Mouse (Mus musculus): Measurements from ENCODE around the gene Zfp637. TPM values are rescaled to one million over a fixed set of nuclear protein-coding genes. Genes with fewer than 3 reads are reported as not detected.
"Not testable (repeated sequence)": the region's sequence is repeated elsewhere in the genome, so short reads cannot be mapped to it uniquely, and the experiment has no call there.

Gene Zfp637
- polyA plus RNA-seq, 1 experiment from 2014 or later = 72.4 TPM

- H3K4me2 ChIP-seq = no peak overlapping the region
- no peaks in the 10 kb centered on the region for H3K27me3 ChIP-seq (ENCODE audit: control insufficient read depth, insufficient read depth, low read length)
- no peaks in the 10 kb centered on the region for H3K4me1 ChIP-seq (ENCODE audit: control insufficient read depth, insufficient read depth, low read length)
- peaks cover 13% of the 10 kb centered on the region for H3K36me3 ChIP-seq (ENCODE audit: control insufficient read depth, insufficient read depth, low read length)
- H3K27ac ChIP-seq (ENCODE audit: low read depth, low read length) = no peak overlapping the region
- H3K9ac ChIP-seq (ENCODE audit: low read depth, low read length) = no peak overlapping the region
- no peak overlapping the region for H3K4me3 ChIP-seq (ENCODE audit: low read depth, low read length)
- H3K9me3 ChIP-seq (replicated peaks; ENCODE audit: control insufficient read depth, low read length) = no peaks in the 10 kb centered on the region
- ATAC-seq (replicated peaks; ENCODE audit: insufficient number of reproducible peaks, low FRiP score, low TSS enrichment) = no peak
- 55% methylated on average over 2 of the region's 2 CpGs for WGBS (ENCODE audit: insufficient replicate concordance)
Observed at GRCm38 (mm10) chr6:117851747-117852146, 10.8 kb downstream of the Zfp637 start.

GRCm38 (mm10) chr6:117857990-117858389, 17.0 kb downstream of the Zfp637 start:
- ATAC-seq (replicated peaks; ENCODE audit: insufficient number of reproducible peaks, low FRiP score, low TSS enrichment) = no peak
- no peaks in the 10 kb centered on the region for H3K9me3 ChIP-seq (replicated peaks; ENCODE audit: control insufficient read depth, low read length)
- H3K4me1 ChIP-seq (ENCODE audit: control insufficient read depth, insufficient read depth, low read length) = no peaks in the 10 kb centered on the region
- 76% methylated on average over 1 of the region's 1 CpGs for WGBS (ENCODE audit: insufficient replicate concordance)
- no peak overlapping the region for H3K9ac ChIP-seq (ENCODE audit: low read depth, low read length)
- no peak overlapping the region for H3K27ac ChIP-seq (ENCODE audit: low read depth, low read length)
- H3K27me3 ChIP-seq (ENCODE audit: control insufficient read depth, insufficient read depth, low read length) = no peaks in the 10 kb centered on the region
- H3K36me3 ChIP-seq (ENCODE audit: control insufficient read depth, insufficient read depth, low read length) = no peaks in the 10 kb centered on the region
- H3K4me2 ChIP-seq = no peak overlapping the region
- no peak overlapping the region for H3K4me3 ChIP-seq (ENCODE audit: low read depth, low read length)

- H3K27ac ChIP-seq (ENCODE audit: low read depth, low read length) = no peak within 1 kb of the TSS
- peaks cover 3% of the 10 kb centered on the region; the same call in 1 of the 2 replicates for H3K4me1 ChIP-seq (ENCODE audit: control insufficient read depth, insufficient read depth, low read length)
- no peaks in the 10 kb centered on the region for H3K36me3 ChIP-seq (ENCODE audit: control insufficient read depth, insufficient read depth, low read length)
- H3K4me3 ChIP-seq (ENCODE audit: low read depth, low read length) = peak within 1 kb of the TSS; percentile 75
- H3K9me3 ChIP-seq (replicated peaks; ENCODE audit: control insufficient read depth, low read length) = no peaks in the 10 kb centered on the region
- no peaks in the 10 kb centered on the region for H3K27me3 ChIP-seq (ENCODE audit: control insufficient read depth, insufficient read depth, low read length)
- no peak for ATAC-seq (replicated peaks; ENCODE audit: insufficient number of reproducible peaks, low FRiP score, low TSS enrichment)
- 63% methylated on average over 6 of the region's 6 CpGs for WGBS (ENCODE audit: insufficient replicate concordance)
- peak within 1 kb of the TSS; percentile 65 for H3K9ac ChIP-seq (ENCODE audit: low read depth, low read length)
- H3K4me2 ChIP-seq = peak within 1 kb of the TSS; percentile 86
Observed at GRCm38 (mm10) chr6:117861848-117862247, 20.9 kb downstream of the Zfp637 start, which contains the start of gene Zfp239. Gene Zfp239, plus strand, starts transcription at chr6:117862100.

GRCm38 (mm10) chr6:117862465-117862864, 21.5 kb downstream of the Zfp637 start:
- no peak overlapping the region for H3K9ac ChIP-seq (ENCODE audit: low read depth, low read length)
- ATAC-seq (replicated peaks; ENCODE audit: insufficient number of reproducible peaks, low FRiP score, low TSS enrichment) = no peak
- peaks cover 3% of the 10 kb centered on the region; the same call in 1 of the 2 replicates for H3K4me1 ChIP-seq (ENCODE audit: control insufficient read depth, insufficient read depth, low read length)
- H3K4me3 ChIP-seq (ENCODE audit: low read depth, low read length) = no peak overlapping the region
- H3K36me3 ChIP-seq (ENCODE audit: control insufficient read depth, insufficient read depth, low read length) = no peaks in the 10 kb centered on the region
- peak overlapping the region; percentile 86 for H3K4me2 ChIP-seq
- 69% methylated on average over 8 of the region's 8 CpGs for WGBS (ENCODE audit: insufficient replicate concordance)
- H3K27ac ChIP-seq (ENCODE audit: low read depth, low read length) = no peak overlapping the region
- no peaks in the 10 kb centered on the region for H3K9me3 ChIP-seq (replicated peaks; ENCODE audit: control insufficient read depth, low read length)
- no peaks in the 10 kb centered on the region for H3K27me3 ChIP-seq (ENCODE audit: control insufficient read depth, insufficient read depth, low read length)

GRCm38 (mm10) chr6:117862899-117863620, 22.1 kb downstream of the Zfp637 start:
- H3K9ac ChIP-seq (ENCODE audit: low read depth, low read length) = peak overlapping the region; percentile 65
- peaks cover 3% of the 10 kb centered on the region; the same call in 1 of the 2 replicates for H3K4me1 ChIP-seq (ENCODE audit: control insufficient read depth, insufficient read depth, low read length)
- H3K36me3 ChIP-seq (ENCODE audit: control insufficient read depth, insufficient read depth, low read length) = no peaks in the 10 kb centered on the region
- no peak overlapping the region for H3K27ac ChIP-seq (ENCODE audit: low read depth, low read length)
- H3K27me3 ChIP-seq (ENCODE audit: control insufficient read depth, insufficient read depth, low read length) = no peaks in the 10 kb centered on the region
- no peak; the same call in 1 of the 2 replicates for ATAC-seq (replicated peaks; ENCODE audit: insufficient number of reproducible peaks, low FRiP score, low TSS enrichment)
- H3K4me3 ChIP-seq (ENCODE audit: low read depth, low read length) = peak overlapping the region; percentile 75
- 2% methylated on average over 26 of the region's 26 CpGs for WGBS (ENCODE audit: insufficient replicate concordance)
- H3K4me2 ChIP-seq = peak overlapping the region; percentile 86
- no peaks in the 10 kb centered on the region for H3K9me3 ChIP-seq (replicated peaks; ENCODE audit: control insufficient read depth, low read length)

- peak overlapping the region; percentile 86 for H3K4me2 ChIP-seq
- 87% methylated on average over 8 of the region's 8 CpGs for WGBS (ENCODE audit: insufficient replicate concordance)
- H3K4me3 ChIP-seq (ENCODE audit: low read depth, low read length) = peak overlapping the region; percentile 75; the same call in 1 of the 2 replicates
- H3K4me1 ChIP-seq (ENCODE audit: control insufficient read depth, insufficient read depth, low read length) = peaks cover 3% of the 10 kb centered on the region; the same call in 1 of the 2 replicates
- no peak for ATAC-seq (replicated peaks; ENCODE audit: insufficient number of reproducible peaks, low FRiP score, low TSS enrichment)
- no peaks in the 10 kb centered on the region for H3K9me3 ChIP-seq (replicated peaks; ENCODE audit: control insufficient read depth, low read length)
- H3K27ac ChIP-seq (ENCODE audit: low read depth, low read length) = no peak overlapping the region
- H3K36me3 ChIP-seq (ENCODE audit: control insufficient read depth, insufficient read depth, low read length) = no peaks in the 10 kb centered on the region
- H3K9ac ChIP-seq (ENCODE audit: low read depth, low read length) = no peak overlapping the region
- no peaks in the 10 kb centered on the region for H3K27me3 ChIP-seq (ENCODE audit: control insufficient read depth, insufficient read depth, low read length)
Observed at GRCm38 (mm10) chr6:117863751-117864150, 22.8 kb downstream of the Zfp637 start.

- Histone ChIP-seq H3K9me3 (replicated peaks; ENCODE audit: control insufficient read depth, low read length) (no peaks in the 10 kb centered on the region), H3K9ac (ENCODE audit: low read depth, low read length) (no peak overlapping the region), H3K27ac (ENCODE audit: low read depth, low read length) (no peak overlapping the region), H3K4me2 (no peak overlapping the region), H3K4me1 (ENCODE audit: control insufficient read depth, insufficient read depth, low read length) (peaks cover 3% of the 10 kb centered on the region; the same call in 1 of the 2 replicates), H3K27me3 (ENCODE audit: control insufficient read depth, insufficient read depth, low read length) (no peaks in the 10 kb centered on the region), H3K4me3 (ENCODE audit: low read depth, low read length) (no peak overlapping the region), H3K36me3 (ENCODE audit: control insufficient read depth, insufficient read depth, low read length) (no peaks in the 10 kb centered on the region)
- ATAC-seq (replicated peaks; ENCODE audit: insufficient number of reproducible peaks, low FRiP score, low TSS enrichment) = no peak
- 87% methylated on average over 8 of the region's 8 CpGs for WGBS (ENCODE audit: insufficient replicate concordance)
Observed at GRCm38 (mm10) chr6:117868187-117868586, 27.2 kb downstream of the Zfp637 start.

GRCm38 (mm10) chr6:117871034-117871433, 30.1 kb downstream of the Zfp637 start:
- no peak for ATAC-seq (replicated peaks; ENCODE audit: insufficient number of reproducible peaks, low FRiP score, low TSS enrichment)

GRCm38 (mm10) chr6:117873450-117873849, 32.5 kb downstream of the Zfp637 start:
- H3K9me3 ChIP-seq (replicated peaks; ENCODE audit: control insufficient read depth, low read length); H3K27me3 ChIP-seq (ENCODE audit: control insufficient read depth, insufficient read depth, low read length); H3K27ac ChIP-seq (ENCODE audit: low read depth, low read length); H3K36me3 ChIP-seq (ENCODE audit: control insufficient read depth, insufficient read depth, low read length); ATAC-seq (replicated peaks; ENCODE audit: insufficient number of reproducible peaks, low FRiP score, low TSS enrichment); H3K9ac ChIP-seq (ENCODE audit: low read depth, low read length); H3K4me3 ChIP-seq (ENCODE audit: low read depth, low read length); H3K4me2 ChIP-seq; H3K4me1 ChIP-seq (ENCODE audit: control insufficient read depth, insufficient read depth, low read length): not testable (repeated sequence)
- 80% methylated on average over 7 of the region's 7 CpGs for WGBS (ENCODE audit: insufficient replicate concordance)

More at GRCm38 (mm10) chr6:117871034-117871433, 30.1 kb downstream of the Zfp637 start:
- WGBS (ENCODE audit: insufficient replicate concordance) = 66% methylated on average over 14 of the region's 14 CpGs
- Histone ChIP-seq H3K9me3 (replicated peaks; ENCODE audit: control insufficient read depth, low read length) (no peaks in the 10 kb centered on the region), H3K4me1 (ENCODE audit: control insufficient read depth, insufficient read depth, low read length) (no peaks in the 10 kb centered on the region), H3K4me3 (ENCODE audit: low read depth, low read length) (no peak overlapping the region), H3K36me3 (ENCODE audit: control insufficient read depth, insufficient read depth, low read length) (no peaks in the 10 kb centered on the region), H3K9ac (ENCODE audit: low read depth, low read length) (no peak overlapping the region), H3K4me2 (no peak overlapping the region), H3K27me3 (ENCODE audit: control insufficient read depth, insufficient read depth, low read length) (no peaks in the 10 kb centered on the region), H3K27ac (ENCODE audit: low read depth, low read length) (no peak overlapping the region)
